Mouse (Mus musculus): ENCODE data around the gene Tll1. TPM values are rescaled to one million over a fixed set of nuclear protein-coding genes. Genes with fewer than 3 reads are reported as not detected.
A peak's percentile ranks its signal among the peaks of the same experiment; 100 is the strongest.
"Not testable (repeated sequence)": the region's sequence is repeated elsewhere in the genome, so short reads cannot be mapped to it uniquely, and the experiment has no call there.

The Tll1 gene
- total RNA-seq, 1 experiment, result 1.5 TPM

DNA sequence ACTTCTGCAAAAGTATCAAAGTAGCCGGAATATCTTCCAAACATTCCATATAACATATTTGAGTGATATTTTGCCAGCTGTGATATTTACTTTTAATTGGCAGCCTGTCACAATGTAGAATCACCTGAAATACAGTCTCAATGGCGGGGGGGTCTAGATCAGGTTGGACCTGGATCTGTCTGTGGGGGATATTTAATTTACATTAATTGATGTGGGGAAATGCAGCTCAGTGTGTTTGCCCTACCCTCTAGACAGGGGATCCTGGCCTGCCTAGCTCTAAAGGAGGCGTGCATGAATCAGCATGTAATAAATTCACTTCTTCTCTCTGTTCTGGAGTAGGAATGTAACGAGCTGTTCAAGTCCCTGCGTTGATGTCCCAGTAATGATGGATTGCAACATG, 181.7 kb downstream of the Tll1 start:
- no peaks in the 10 kb centered on the region for H3K4me1 ChIP-seq (ENCODE audit: control insufficient read depth in 2 of 2, insufficient read depth in 2 of 2, low read length in 2 of 2, poor library complexity in 1 of 2)
- H3K27ac ChIP-seq (ENCODE audit: insufficient read depth, low read depth, low read length, poor library complexity, severe bottlenecking), result no peak overlapping the region
- H3K36me3 ChIP-seq (ENCODE audit: control insufficient read depth, insufficient read depth, low read length, poor library complexity, severe bottlenecking), result no peaks in the 10 kb centered on the region
- no peak overlapping the region for H3K9ac ChIP-seq (ENCODE audit: insufficient read depth, low read depth, low read length, poor library complexity, severe bottlenecking)
- in situ Hi-C loops (cut with MboI; ENCODE audit: low sequenced_read_pairs in 2 of 2, unreplicated experiment in 2 of 2), result loop anchor here (5.0 to 10.0 kb wide), 2 partner anchors 518 to 520 kb away; no protein-coding TSS in a partner anchor
- no peak for DNase-seq (ENCODE audit: low read depth, low spot score)
- H3K9me3 ChIP-seq (ENCODE audit: control insufficient read depth, insufficient read depth, low read depth, low read length), result no peaks in the 10 kb centered on the region
- no peak overlapping the region for H3K4me3 ChIP-seq (ENCODE audit: insufficient read depth in 1 of 2, low read depth in 1 of 2, low read length in 2 of 2, poor library complexity in 1 of 2, severe bottlenecking in 1 of 2)
- no peak for TF ChIP-seq ZC3H11A (IDR thresholded peaks at IDR 0.05; ENCODE audit: borderline replicate concordance, low read depth, low read length)
- no peak for TF ChIP-seq MAFK (IDR thresholded peaks at IDR 0.05; ENCODE audit: insufficient read depth, low read depth, low read length)
- TF ChIP-seq HCFC1 (IDR thresholded peaks at IDR 0.05; ENCODE audit: borderline replicate concordance, insufficient read depth, low read length), result no peak
- no peak for TF ChIP-seq ZNF384 (IDR thresholded peaks at IDR 0.05; ENCODE audit: low read depth, low read length)
- no peak for TF ChIP-seq CHD2 (IDR thresholded peaks at IDR 0.05; ENCODE audit: low read depth, low read length)

GRCm38 (mm10) chr8:64023579-64023978, 182.5 kb downstream of the Tll1 start:
- in situ Hi-C loops (cut with MboI; ENCODE audit: low sequenced_read_pairs in 2 of 2, unreplicated experiment in 2 of 2), result loop anchor here (5.0 to 10.0 kb wide), 2 partner anchors 519 to 521 kb away; no protein-coding TSS in a partner anchor
- TF ChIP-seq ZC3H11A (IDR thresholded peaks at IDR 0.05; ENCODE audit: borderline replicate concordance, low read depth, low read length), result peak; percentile 51; the same call in 1 of the 2 replicates
- TF ChIP-seq ZNF384 (IDR thresholded peaks at IDR 0.05; ENCODE audit: low read depth, low read length), result no peak
- Histone ChIP-seq H3K27ac (ENCODE audit: insufficient read depth, low read depth, low read length, poor library complexity, severe bottlenecking) (no peak overlapping the region), H3K4me1 (ENCODE audit: control insufficient read depth in 2 of 2, insufficient read depth in 2 of 2, low read length in 2 of 2, poor library complexity in 1 of 2) (no peaks in the 10 kb centered on the region), H3K9me3 (ENCODE audit: control insufficient read depth, insufficient read depth, low read depth, low read length) (no peaks in the 10 kb centered on the region), H3K36me3 (ENCODE audit: control insufficient read depth, insufficient read depth, low read length, poor library complexity, severe bottlenecking) (no peaks in the 10 kb centered on the region), H3K4me3 (ENCODE audit: insufficient read depth in 1 of 2, low read depth in 1 of 2, low read length in 2 of 2, poor library complexity in 1 of 2, severe bottlenecking in 1 of 2) (no peak overlapping the region), H3K9ac (ENCODE audit: insufficient read depth, low read depth, low read length, poor library complexity, severe bottlenecking) (no peak overlapping the region)
- DNase-seq (ENCODE audit: low read depth, low spot score), result peak; percentile 9

GRCm38 (mm10) chr8:64023027-64023426, 183.0 kb downstream of the Tll1 start:
- TF ChIP-seq ZNF384 (IDR thresholded peaks at IDR 0.05; ENCODE audit: low read depth, low read length) (no peak), MAFK (IDR thresholded peaks at IDR 0.05; ENCODE audit: insufficient read depth, low read depth, low read length) (no peak), CHD2 (IDR thresholded peaks at IDR 0.05; ENCODE audit: low read depth, low read length) (no peak), ZC3H11A (IDR thresholded peaks at IDR 0.05; ENCODE audit: borderline replicate concordance, low read depth, low read length) (no peak), HCFC1 (IDR thresholded peaks at IDR 0.05; ENCODE audit: borderline replicate concordance, insufficient read depth, low read length) (no peak)
- in situ Hi-C loops (cut with MboI; ENCODE audit: low sequenced_read_pairs in 2 of 2, unreplicated experiment in 2 of 2), result loop anchor here (5.0 to 10.0 kb wide), 2 partner anchors 519 to 522 kb away; no protein-coding TSS in a partner anchor
- no peaks in the 10 kb centered on the region for H3K9me3 ChIP-seq (ENCODE audit: control insufficient read depth, insufficient read depth, low read depth, low read length)
- H3K4me1 ChIP-seq (ENCODE audit: control insufficient read depth in 2 of 2, insufficient read depth in 2 of 2, low read length in 2 of 2, poor library complexity in 1 of 2), result no peaks in the 10 kb centered on the region
- H3K4me3 ChIP-seq (ENCODE audit: insufficient read depth in 1 of 2, low read depth in 1 of 2, low read length in 2 of 2, poor library complexity in 1 of 2, severe bottlenecking in 1 of 2), result no peak overlapping the region
- H3K36me3 ChIP-seq (ENCODE audit: control insufficient read depth, insufficient read depth, low read length, poor library complexity, severe bottlenecking), result no peaks in the 10 kb centered on the region
- no peak overlapping the region for H3K9ac ChIP-seq (ENCODE audit: insufficient read depth, low read depth, low read length, poor library complexity, severe bottlenecking)
- no peak for DNase-seq (ENCODE audit: low read depth, low spot score)
- no peak overlapping the region for H3K27ac ChIP-seq (ENCODE audit: insufficient read depth, low read depth, low read length, poor library complexity, severe bottlenecking)

DNA sequence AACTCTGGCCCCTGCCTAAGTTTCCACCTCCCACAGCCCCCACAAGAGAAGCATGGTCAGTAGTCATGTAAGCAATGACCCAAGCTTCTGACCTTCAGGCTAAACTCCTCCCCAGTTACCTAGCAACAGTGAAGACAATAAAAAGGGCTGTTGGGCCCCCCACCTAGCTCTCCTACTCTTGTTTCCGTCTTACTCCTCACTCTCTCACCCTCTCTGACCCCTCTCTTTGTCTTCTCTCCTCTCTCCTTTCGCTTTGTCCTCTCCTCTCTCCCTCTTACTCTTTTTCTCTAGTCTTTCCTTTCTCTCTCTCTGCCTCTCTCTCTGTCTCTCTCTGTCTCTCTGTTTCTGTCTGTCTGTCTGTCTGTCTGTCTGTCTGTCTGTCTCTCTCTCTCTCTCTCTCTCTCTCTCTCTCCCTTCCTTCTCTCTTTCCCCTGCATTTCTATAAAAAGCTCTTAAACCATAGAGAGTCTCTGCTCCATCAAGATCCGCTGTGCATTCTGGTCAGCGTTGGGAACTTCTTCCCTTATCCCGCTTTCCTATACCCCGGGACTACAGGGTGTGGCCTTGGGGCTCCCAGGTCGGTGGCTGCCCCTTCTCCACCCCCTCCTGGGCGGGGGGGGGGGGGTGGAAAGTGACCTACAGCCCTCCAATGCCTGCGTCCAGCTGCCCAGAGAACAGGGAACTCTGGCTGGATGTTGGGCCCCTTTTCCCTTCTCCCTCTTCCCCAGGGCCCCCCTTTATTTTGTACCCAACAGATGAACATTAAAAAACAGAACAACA, 235.3 kb downstream of the Tll1 start:
- H3K36me3 ChIP-seq (ENCODE audit: control insufficient read depth, insufficient read depth, low read length, poor library complexity, severe bottlenecking); H3K9me3 ChIP-seq (ENCODE audit: control insufficient read depth, insufficient read depth, low read depth, low read length); H3K9ac ChIP-seq (ENCODE audit: insufficient read depth, low read depth, low read length, poor library complexity, severe bottlenecking); H3K4me3 ChIP-seq (ENCODE audit: insufficient read depth in 1 of 2, low read depth in 1 of 2, low read length in 2 of 2, poor library complexity in 1 of 2, severe bottlenecking in 1 of 2); in situ Hi-C loops (cut with MboI; ENCODE audit: low sequenced_read_pairs in 2 of 2, unreplicated experiment in 2 of 2); H3K4me1 ChIP-seq (ENCODE audit: control insufficient read depth in 2 of 2, insufficient read depth in 2 of 2, low read length in 2 of 2, poor library complexity in 1 of 2); H3K27ac ChIP-seq (ENCODE audit: insufficient read depth, low read depth, low read length, poor library complexity, severe bottlenecking): not testable (repeated sequence)
- DNase-seq (ENCODE audit: low read depth, low spot score), result peak; percentile 9
